Mouse (Mus musculus) mouse embryonic stem cell (cell line): ENCODE data around the gene Tmtc1.

Experiments used
- in situ Hi-C, 2 experiments: fragments of 300-500 bp; cut with MboI; formaldehyde crosslinking; loops; 1 replicate in 1 of 2; 3 replicates in 1 of 2; pipeline ENCODE4 v1.14.3; 2019 to 2020; ENCODE audit warnings: low sequenced_read_pairs in 2 of 2, low pct_unique_long_range_greater_than_20kb in 1 of 2, mixed read lengths in 1 of 2; ENCODE audit not compliant: unreplicated experiment in 1 of 2

Gene Tmtc1

GRCm38 (mm10) chr6:148234105-148234828 lies 209.9 kb downstream of the Tmtc1 start:
- in situ Hi-C loops = no loop called here

DNA sequence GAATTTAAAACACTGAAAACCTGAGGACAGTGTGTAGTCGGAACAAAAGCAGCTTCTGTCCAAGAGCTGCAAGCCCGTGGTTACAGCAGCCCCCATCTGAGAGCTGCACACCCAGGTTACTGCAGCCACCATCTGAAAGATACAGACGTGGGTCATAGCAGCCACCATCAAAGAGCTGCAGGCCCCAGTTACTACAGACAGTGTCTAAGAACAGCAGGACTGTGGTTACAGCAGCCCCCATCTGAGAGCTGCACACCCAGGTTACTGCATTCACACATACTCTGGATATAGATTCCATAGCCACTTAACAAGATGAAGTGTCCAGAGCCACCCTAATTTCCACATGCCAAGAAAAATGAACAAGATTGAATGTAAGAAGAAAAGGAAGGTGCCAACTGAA lies 216.6 kb downstream of the Tmtc1 start:
- in situ Hi-C loops = no loop called here

- in situ Hi-C loops = no loop called here
Observed at GRCm38 (mm10) chr6:148222686-148223085, 221.5 kb downstream of the Tmtc1 start.

- in situ Hi-C loops = loop anchor here (10.0 kb wide), 1 partner anchor 136 kb away; no protein-coding TSS in a partner anchor
Observed at GRCm38 (mm10) chr6:148218235-148219076, 225.7 kb downstream of the Tmtc1 start.

DNA sequence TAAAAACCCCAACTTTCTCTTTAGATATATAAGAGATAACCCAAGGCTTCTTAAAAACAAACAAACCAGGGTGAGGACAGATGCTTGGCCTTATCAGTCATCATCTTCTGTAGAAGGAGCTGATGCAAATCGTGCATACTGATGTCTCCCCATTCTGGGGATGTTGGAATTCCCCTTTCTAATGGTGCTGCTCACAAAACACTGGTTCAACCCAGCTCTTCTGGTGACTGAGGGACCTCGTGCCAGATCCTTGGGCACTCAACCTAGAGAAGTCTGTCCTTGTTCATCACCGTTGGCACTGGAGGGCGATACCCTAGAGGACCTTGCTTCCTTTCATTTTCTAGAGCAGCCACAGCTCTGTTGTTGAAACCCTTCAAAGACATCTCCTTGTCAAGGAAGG lies 227.4 kb downstream of the Tmtc1 start:
- in situ Hi-C loops = loop anchor here (10.0 kb wide), 1 partner anchor 138 kb away; no protein-coding TSS in a partner anchor

- in situ Hi-C loops = loop anchor here (10.0 kb wide), 1 partner anchor 140 kb away; no protein-coding TSS in a partner anchor
Observed at GRCm38 (mm10) chr6:148214765-148215164, 229.4 kb downstream of the Tmtc1 start.

DNA sequence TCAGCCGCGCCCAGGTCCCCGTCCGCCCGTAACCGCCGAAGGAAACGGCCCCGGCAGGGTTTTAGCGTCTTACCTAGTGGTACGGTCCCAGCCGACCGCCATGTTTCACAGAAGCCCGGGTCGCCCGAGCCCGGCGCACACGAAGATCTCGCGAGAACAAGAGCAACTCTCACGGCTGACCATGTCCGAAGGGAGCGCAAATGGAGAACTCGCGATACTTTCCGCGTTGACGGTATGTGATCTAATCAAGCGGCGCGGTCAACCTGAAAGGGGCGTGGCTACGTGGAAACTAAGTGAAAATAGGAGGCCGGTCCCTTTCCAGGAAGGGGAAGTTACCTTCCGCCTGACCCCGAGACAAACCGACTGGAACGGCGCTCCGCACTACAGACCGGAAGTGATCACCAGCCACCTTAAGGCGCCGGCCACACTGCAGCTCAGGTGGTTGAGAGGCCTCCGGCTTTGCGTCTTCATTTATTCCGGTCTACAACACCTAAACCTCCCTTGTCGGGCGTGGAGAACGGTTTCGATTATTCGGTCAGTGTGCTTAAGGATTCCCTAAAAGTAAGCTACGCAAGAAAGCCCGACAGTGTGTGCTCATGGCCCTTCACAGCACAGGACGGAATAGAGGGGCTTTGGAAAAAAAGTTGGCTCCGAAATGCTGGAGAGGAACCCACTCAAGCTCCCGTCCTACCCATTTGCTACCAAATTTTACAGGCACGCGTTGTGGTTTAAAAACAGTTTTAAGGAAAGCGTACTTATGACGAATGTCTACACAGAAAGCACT lies 232.1 kb downstream of the Tmtc1 start, which contains the start of gene Ergic2:
Gene Ergic2 (minus strand): TSS at position 478 of the 784 bp plus-strand sequence.
- in situ Hi-C loops = loop anchor here (10.0 kb wide), 1 partner anchor 143 kb away; no protein-coding TSS in a partner anchor

DNA sequence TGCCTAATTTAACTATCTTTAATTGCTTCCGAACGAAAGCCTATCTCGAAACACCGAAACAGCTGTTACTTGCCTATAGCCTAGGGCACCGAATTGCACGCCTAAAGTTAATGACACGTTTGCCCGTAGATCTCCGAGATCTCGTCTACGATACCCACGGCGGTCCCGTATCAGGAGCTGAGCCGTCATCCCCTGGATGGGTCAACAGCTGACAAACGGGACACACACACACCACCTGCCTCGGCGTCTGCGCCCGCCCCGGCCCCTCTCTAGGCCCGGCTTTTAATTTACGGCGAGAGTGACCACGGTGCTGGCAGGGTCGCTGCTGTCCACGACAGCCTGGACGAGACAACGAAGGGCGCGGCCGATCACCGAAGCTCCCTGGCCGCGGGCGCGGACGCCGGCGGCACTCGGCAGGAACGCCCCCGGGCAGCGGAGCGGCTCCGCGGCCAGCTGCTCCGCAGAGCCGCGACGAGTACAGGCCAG lies 232.8 kb downstream of the Tmtc1 start:
- in situ Hi-C loops = loop anchor here (10.0 kb wide), 1 partner anchor 143 kb away; no protein-coding TSS in a partner anchor

DNA sequence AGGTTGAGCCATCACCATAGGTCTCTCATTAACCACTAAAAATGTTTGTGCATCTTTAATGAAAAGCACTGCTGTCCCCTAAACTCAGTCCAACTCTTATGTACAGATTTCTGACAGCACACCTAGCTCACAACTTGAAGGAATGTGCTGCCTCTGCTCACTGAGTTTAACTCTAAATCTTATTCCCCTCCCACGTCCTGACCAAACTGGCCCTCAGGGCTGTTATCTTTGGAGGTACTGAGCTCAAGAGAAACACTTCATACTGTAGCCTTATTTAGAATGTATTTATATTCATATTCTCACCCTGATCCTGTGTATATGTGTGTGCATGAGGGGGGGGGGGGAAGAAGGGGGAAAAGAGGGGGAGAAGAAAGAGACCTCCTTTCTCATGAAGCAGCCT lies 236.7 kb downstream of the Tmtc1 start:
- in situ Hi-C loops = no loop called here

GRCm38 (mm10) chr6:148205134-148205533 lies 239.1 kb downstream of the Tmtc1 start:
- in situ Hi-C loops = no loop called here

GRCm38 (mm10) chr6:148199729-148200128 lies 244.5 kb downstream of the Tmtc1 start:
- in situ Hi-C loops = no loop called here

- in situ Hi-C loops = no loop called here
Observed at GRCm38 (mm10) chr6:148199177-148199576, 245.0 kb downstream of the Tmtc1 start.

DNA sequence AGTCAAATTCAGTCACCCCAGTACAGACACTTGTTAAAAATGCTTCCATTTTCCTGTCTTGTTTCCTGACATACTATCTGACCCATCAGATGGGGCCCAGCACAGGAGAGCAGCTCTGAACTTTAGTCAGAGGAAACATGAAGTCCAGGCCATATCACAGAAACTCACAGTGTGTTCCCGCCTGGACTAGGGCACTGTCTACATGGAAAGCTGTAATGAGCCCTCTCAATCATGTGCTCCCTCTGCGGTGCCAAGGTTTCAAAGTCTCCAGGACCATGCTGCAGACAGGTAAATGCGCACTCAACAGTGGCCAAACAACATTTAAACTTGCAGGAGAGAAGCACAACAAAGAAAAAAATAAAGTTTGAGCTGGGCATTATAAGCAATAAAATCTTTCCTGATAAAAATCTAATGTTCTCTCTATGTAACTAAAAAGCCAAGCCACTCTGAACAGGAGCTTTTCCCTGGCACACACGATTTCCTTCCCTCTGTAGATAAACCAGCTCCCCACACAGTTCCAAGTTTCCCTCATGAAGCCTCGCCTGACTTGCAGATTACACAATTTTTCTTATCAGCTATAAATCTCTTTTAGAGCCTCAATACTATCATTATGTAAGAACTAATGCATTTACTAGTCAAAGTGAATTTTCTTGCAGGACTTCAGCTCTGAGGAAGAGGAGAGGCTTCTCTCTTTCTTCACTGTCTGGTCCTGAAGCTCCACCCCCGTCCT lies 250.1 kb downstream of the Tmtc1 start:
- in situ Hi-C loops = no loop called here

DNA sequence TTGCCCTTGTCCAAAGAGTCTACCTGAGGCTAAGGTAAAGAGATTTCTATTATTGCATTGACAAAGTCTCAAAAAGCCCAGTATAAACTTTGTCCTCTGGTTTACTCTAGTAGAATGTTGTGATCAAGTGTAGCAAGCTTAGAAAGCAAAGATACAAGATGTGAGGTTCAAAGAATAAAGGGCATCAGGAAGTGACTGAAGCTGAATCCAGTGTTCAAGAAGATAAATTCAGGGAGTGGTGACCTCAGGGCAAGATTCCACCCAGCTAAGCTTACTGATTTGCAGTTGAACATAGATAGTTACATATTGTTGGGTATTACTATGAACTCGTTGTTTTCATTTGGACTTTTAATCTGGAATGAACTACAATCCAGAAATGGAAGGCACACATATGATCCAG lies 258.5 kb downstream of the Tmtc1 start:
- in situ Hi-C loops = no loop called here
